Mouse (Mus musculus): ENCODE measurements around the gene Rptor. TPM values are rescaled to one million over a fixed set of nuclear protein-coding genes. Genes with fewer than 3 reads are reported as not detected.

The Rptor gene
- total and polyA plus RNA-seq, 3 experiments = 33.9 to 34.9 TPM; not detected in 1

GRCm38 (mm10) chr11:119862523-119863299 is 260.0 kb downstream of the Rptor start:
- Histone ChIP-seq H3K4me1 (ENCODE audit: control insufficient read depth in 1 of 2, insufficient read depth in 2 of 2, low read length in 2 of 2) (no peaks in the 10 kb centered on the region), H3K27me3 (ENCODE audit: control insufficient read depth in 1 of 2, insufficient read depth in 2 of 2, low read length in 2 of 2) (no peaks in the 10 kb centered on the region), H3K36me3 (ENCODE audit: control insufficient read depth in 1 of 2, insufficient read depth in 2 of 2, low read length in 2 of 2) (peaks cover 0 to 4% of the 10 kb centered on the region in 2 experiments; a peak in 2 of 4 replicates), H3K9me3 (replicated peaks; ENCODE audit: insufficient read depth, low read length) (no peaks in the 10 kb centered on the region), H3K9ac (ENCODE audit: control insufficient read depth, low read depth, low read length, poor library complexity, severe bottlenecking) (no peak overlapping the region), H3K27ac (ENCODE audit: control insufficient read depth, low read depth, low read length) (no peak overlapping the region), H3K79me2 (ENCODE audit: control insufficient read depth, insufficient read depth, low read length, poor library complexity) (no peaks in the 10 kb centered on the region), H3K4me3 (ENCODE audit: control insufficient read depth in 1 of 2, insufficient read depth in 1 of 2, low read depth in 2 of 2, low read length in 2 of 2) (no peak overlapping the region)
- TF ChIP-seq ELF1 (IDR thresholded peaks at IDR 0.05; ENCODE audit: low read depth, low read length) (no peak), ZNF384 (IDR thresholded peaks at IDR 0.05; ENCODE audit: low read depth, low read length) (no peak), ETS1 (IDR thresholded peaks at IDR 0.05; ENCODE audit: low read depth, low read length) (no peak), MAX (IDR thresholded peaks at IDR 0.05; ENCODE audit: low read length) (no peak), CHD1 (IDR thresholded peaks at IDR 0.05; ENCODE audit: low read depth, low read length) (no peak), MYC (IDR thresholded peaks at IDR 0.05; ENCODE audit: low read depth, low read length) (no peak), RAD21 (IDR thresholded peaks at IDR 0.05; ENCODE audit: low read depth, low read length) (no peak), MAZ (IDR thresholded peaks at IDR 0.05; ENCODE audit: low read depth, low read length) (no peak), KAT2A (conservative IDR thresholded peaks at IDR 0.05; ENCODE audit: low read depth, low read length) (no peak), BHLHE40 (IDR thresholded peaks at IDR 0.05; ENCODE audit: borderline replicate concordance, low read depth, low read length) (0 out of 2 replicates have a peak, but pooled peaks have one; percentile 7), EP300 (IDR thresholded peaks at IDR 0.05; ENCODE audit: low read depth in 1 of 2, low read length in 2 of 2) (0 out of 4 replicates have a peak, but pooled peaks of 1 of the 2 experiments have one; percentile 4), TBP (IDR thresholded peaks at IDR 0.05; ENCODE audit: low read depth, low read length) (no peak), GABPA (IDR thresholded peaks at IDR 0.05; ENCODE audit: low read depth, low read length) (no peak), USF2 (IDR thresholded peaks at IDR 0.05; ENCODE audit: borderline replicate concordance in 1 of 2, insufficient read depth in 1 of 2, low read depth in 1 of 2, low read length in 2 of 2) (no peak), GATA1 (IDR thresholded peaks at IDR 0.05; ENCODE audit: low read depth, low read length) (no peak), POLR2A (IDR thresholded peaks at IDR 0.05; ENCODE audit: control insufficient read depth in 1 of 2, insufficient read depth in 1 of 2, low read depth in 1 of 2, low read length in 2 of 2, poor library complexity in 1 of 2) (0 out of 4 replicates have a peak, but pooled peaks of 1 of the 2 experiments have one; percentile 15), POLR2AphosphoS2 (IDR thresholded peaks at IDR 0.05; ENCODE audit: low read length) (no peak), ZKSCAN1 (IDR thresholded peaks at IDR 0.05; ENCODE audit: low read depth, low read length) (no peak), E2F4 (IDR thresholded peaks at IDR 0.05; ENCODE audit: borderline replicate concordance, low read depth, low read length) (no peak), ZC3H11A (IDR thresholded peaks at IDR 0.05; ENCODE audit: low read depth, low read length) (no peak), TAL1 (IDR thresholded peaks at IDR 0.05; ENCODE audit: low read length) (no peak), UBTF (IDR thresholded peaks at IDR 0.05; ENCODE audit: borderline replicate concordance, insufficient read depth, low read depth, low read length) (no peak), HCFC1 (IDR thresholded peaks at IDR 0.05; ENCODE audit: low read depth, low read length) (no peak), SMC3 (IDR thresholded peaks at IDR 0.05; ENCODE audit: low read depth, low read length) (no peak), MEF2A (IDR thresholded peaks at IDR 0.05; ENCODE audit: extremely low read depth, insufficient replicate concordance, low read depth, low read length, poor library complexity, severe bottlenecking) (no peak), JUND (IDR thresholded peaks at IDR 0.05; ENCODE audit: low read depth, low read length) (no peak), CHD2 (IDR thresholded peaks at IDR 0.05; ENCODE audit: low read length) (no peak), NELFE (IDR thresholded peaks at IDR 0.05; ENCODE audit: low read depth, low read length) (no peak), POLR2AphosphoS5 (IDR thresholded peaks at IDR 0.05; ENCODE audit: borderline replicate concordance, low read depth, low read length) (no peak), ZMIZ1 (IDR thresholded peaks at IDR 0.05; ENCODE audit: low read depth, low read length) (no peak), MAFK (IDR thresholded peaks at IDR 0.05; ENCODE audit: borderline replicate concordance, low read depth, low read length) (no peak), CTCF (IDR thresholded peaks at IDR 0.05 in 2 of 3, conservative IDR thresholded peaks at IDR 0.05 in 1 of 3; ENCODE audit: control insufficient read depth in 1 of 3, insufficient read depth in 1 of 3, low read depth in 2 of 3, low read length in 3 of 3, poor library complexity in 1 of 3, severe bottlenecking in 1 of 3) (no peak), RCOR1 (IDR thresholded peaks at IDR 0.05; ENCODE audit: low read depth, low read length) (peak; percentile 96)
- DNase-seq (ENCODE audit: low read depth, low spot score) = peak; percentile 43

Measured in MEL (cell line).